Mouse (Mus musculus) frontal cortex, postnatal 25 days (tissue): ENCODE measurements around the gene Plac9b.
"Not testable (repeated sequence)": the region's sequence is repeated elsewhere in the genome, so short reads cannot be mapped to it uniquely, and the experiment has no call there.

Source experiments
- DNase-seq, 2 experiments: peaks; one replicate each; pipeline ENCODE4 v3.0.0; 2022; ENCODE audit warnings: low spot score in 2 of 2

The Plac9b gene

GRCm38 (mm10) chr14:26182380-26182779, at the start of gene Plac9b:
Gene Plac9b, minus strand, starts transcription at chr14:26182480.
- DNase-seq: not testable (repeated sequence)

DNA sequence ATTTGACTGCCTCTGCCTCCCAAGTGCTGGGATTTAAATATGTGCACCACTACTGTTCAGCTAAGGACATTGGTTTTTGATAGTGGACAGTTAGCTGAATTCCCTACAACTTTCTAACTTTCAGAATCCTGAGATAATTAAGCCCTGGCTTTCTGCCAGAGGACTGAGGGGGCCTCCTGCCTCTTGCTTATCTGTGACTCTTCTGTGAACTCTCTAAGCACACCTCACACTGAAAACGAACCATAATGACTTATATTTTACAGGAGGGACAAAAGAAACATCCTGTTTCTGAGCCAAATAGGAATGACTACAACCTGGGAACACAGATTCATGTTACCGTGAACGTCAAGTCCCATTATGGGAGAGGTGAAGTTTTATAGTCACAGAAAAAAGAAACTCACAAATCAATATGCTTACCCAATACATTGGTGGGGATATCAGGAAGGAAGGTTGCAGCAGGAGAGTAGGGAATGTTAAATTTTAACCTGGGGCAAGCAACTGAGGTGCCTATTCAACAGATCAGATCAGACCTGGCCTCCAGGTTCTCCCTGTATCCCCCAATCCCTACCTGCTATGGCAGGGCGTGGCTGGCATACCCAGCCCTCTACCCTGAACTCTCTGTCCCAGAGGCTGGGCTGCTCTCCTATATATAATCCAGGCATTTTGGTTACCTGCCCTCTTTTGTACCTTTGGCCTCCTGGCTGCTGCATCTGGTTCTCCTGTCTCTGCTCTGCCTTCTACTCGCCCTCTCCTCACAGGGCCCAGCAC, 34.1 kb upstream of the Plac9b start:
- DNase-seq: not testable (repeated sequence)

- not testable (repeated sequence) for DNase-seq
These were observed 24.6 kb upstream of the Plac9b start, which contains the start of gene Tmem254b for GRCm38 (mm10) chr14:26206926-26207247. Gene Tmem254b, minus strand, starts transcription at chr14:26207041.

- not testable (repeated sequence) for DNase-seq
These were observed 24.1 kb upstream of the Plac9b start for GRCm38 (mm10) chr14:26206197-26206925.

DNA sequence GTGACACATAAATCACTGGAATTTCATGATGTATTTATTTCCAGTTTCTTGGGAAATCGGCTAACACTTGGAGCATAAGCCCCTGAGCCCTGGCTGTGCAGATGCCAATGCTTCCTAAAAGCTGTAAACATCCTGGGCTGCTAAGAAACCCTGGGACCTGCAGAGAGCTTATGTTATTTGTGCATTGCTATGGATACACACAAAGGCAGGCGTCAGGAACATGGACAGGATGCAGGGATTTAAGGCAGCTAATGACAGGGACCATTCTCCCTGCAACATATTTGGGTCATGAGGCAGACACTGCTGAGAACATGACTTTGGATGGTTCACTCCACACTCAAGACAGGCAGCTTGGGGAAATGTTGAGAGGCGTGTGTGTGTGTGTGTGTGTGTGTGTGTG, 15.6 kb upstream of the Plac9b start:
- DNase-seq: not testable (repeated sequence)

DNA sequence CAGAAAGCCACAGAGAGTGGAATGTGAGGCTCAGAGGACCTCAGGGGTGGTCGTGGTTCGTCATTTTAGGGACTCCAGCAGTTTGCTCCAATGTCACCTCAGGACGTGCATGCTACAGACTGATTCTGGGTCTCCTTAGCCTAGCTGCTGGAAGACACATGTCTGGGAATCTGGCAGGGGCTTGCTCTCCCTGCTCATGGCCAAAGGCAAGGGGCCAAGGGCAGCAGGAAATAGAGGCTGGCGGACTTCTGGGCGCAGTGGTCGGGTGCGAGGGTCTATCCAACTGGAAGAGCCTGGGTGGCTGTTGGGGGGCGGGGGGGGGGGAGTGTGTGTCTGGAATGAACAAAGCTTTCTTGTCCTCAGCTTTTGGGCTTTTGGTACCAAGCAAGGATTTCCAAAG, 6.1 kb upstream of the Plac9b start:
- not testable (repeated sequence) for DNase-seq

GRCm38 (mm10) chr14:26186638-26187037, 4.4 kb upstream of the Plac9b start:
- DNase-seq: not testable (repeated sequence)

DNA sequence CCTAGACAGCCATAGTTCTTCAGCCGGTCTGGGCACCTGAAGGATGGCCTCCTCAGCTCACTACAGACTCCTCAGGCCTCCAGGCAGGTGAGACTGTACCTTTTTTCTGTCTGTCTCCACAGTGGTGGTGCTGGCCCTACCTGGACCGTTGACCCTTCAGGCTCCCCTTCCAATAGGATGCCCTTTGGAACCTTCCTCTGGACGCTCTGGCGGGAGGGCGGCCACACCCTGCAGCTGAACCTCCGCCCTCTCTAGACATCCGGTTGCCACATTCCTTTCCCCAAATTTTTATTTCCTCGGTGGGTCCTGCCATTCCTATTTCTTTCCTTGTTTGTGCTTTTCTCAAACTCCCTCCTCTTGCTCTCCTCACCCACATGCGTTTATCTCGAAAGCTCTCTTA, 620 bp downstream of the Plac9b start:
- not testable (repeated sequence) for DNase-seq

DNA sequence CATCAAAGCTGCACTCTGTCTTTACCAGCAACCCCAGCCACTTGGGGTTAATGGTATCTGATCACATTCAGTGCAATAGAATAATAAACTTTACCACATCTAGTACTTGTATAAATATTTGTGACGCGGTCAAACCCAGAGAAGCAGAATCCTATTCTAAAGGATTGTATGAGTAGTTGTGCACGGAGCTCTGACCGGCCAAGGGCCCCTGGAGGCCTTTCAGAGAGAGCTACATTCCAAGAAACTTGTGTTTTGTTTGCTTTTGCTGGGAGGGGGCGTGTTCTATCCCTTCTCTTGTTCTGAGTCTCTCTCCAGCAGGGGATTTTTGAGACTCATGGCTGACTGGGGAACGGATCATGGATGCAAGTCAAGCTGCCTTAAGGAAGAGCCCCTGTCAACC, 7.3 kb downstream of the Plac9b start:
- not testable (repeated sequence) for DNase-seq

GRCm38 (mm10) chr14:26173955-26174354, 8.3 kb downstream of the Plac9b start:
- not testable (repeated sequence) for DNase-seq

DNA sequence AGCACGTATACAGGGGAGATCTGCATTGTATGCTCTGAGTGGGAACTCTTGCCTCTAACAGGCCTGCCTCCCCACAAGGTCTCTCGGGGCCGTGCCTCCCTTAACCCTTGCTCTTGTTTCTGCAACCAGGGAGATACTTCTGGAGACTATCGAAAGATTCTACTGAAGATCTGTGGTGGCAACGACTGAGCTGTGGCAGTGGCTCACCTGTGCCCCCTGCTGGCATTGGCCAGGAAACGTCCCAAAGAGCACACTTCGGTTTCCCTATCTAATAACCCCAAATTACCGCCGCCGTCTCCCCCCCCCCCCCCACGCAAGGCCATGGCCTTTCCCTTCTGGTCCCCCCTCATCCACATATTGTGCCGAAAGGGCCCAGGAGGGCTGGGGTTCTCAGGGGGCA, 17.0 kb downstream of the Plac9b start:
- DNase-seq: not testable (repeated sequence)

- not testable (repeated sequence) for DNase-seq
These were observed 19.9 kb downstream of the Plac9b start for GRCm38 (mm10) chr14:26162423-26162822.

DNA sequence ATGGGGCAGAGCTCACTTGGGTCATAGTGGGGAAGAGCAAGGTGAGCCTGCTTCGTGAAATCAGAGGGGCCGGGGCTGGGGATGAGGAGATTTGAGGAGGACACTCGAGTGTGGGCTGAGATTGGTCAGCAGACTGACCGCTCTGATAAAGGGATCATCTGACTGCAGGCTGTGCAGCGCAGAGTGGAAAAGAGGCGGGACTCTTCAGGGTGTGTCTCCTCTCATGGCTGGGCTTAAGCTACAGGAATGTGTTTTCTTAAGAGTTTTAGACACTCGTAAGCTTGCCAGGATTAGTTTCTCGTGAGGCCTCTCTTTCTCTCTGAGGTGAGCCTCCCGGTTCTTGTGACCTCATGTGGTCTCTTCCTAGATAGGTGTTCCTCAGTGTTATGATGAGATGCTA, 21.1 kb downstream of the Plac9b start:
- DNase-seq: not testable (repeated sequence)

GRCm38 (mm10) chr14:26156032-26156431, 26.2 kb downstream of the Plac9b start:
- DNase-seq: not testable (repeated sequence)

GRCm38 (mm10) chr14:26147095-26147494, 35.2 kb downstream of the Plac9b start:
- DNase-seq: not testable (repeated sequence)

GRCm38 (mm10) chr14:26119095-26119494, 63.2 kb downstream of the Plac9b start:
- not testable (repeated sequence) for DNase-seq

DNA sequence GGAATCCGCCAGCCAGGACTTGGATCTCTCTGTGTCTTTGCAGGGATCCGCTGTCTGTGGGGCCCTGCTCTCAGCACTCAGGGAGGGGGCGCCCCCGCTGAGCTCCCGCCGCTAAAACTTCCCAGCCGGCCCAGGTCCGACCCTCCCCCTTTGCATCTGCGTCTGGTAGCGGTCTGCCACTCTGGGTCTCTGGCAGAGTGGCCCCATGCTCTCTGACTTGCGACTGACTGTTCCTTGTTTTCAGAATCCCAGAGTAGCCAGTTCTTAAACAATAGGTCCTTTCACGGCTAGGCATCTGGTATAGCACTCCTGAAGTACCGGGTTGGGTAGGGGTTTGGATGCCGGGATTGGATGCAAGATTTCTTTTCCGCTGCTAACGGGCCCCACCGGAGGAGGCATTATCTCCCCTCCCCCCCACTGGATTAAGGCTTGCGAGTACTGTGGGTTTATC, 63.7 kb downstream of the Plac9b start:
- DNase-seq: not testable (repeated sequence)

GRCm38 (mm10) chr14:26118150-26118549, 64.1 kb downstream of the Plac9b start, which contains the start of gene Duxbl2:
Gene Duxbl2, plus strand, starts transcription at chr14:26118349.
- not testable (repeated sequence) for DNase-seq
